Mouse (Mus musculus): ENCODE results near the gene Hspb9.
A peak's percentile ranks its signal among the peaks of the same experiment; 100 is the strongest.

The Hspb9 gene

GRCm38 (mm10) chr11:100713735-100714533 lies at the start of gene Hspb9:
TSS of gene Hspb9 (plus strand) at chr11:100713850.
- DNase-seq: peak; percentile 93

- DNase-seq: no peak
These were observed 42.6 kb upstream of the Hspb9 start for GRCm38 (mm10) chr11:100671049-100671448.

GRCm38 (mm10) chr11:100671956-100672355 lies 41.7 kb upstream of the Hspb9 start:
- DNase-seq: no peak

DNA sequence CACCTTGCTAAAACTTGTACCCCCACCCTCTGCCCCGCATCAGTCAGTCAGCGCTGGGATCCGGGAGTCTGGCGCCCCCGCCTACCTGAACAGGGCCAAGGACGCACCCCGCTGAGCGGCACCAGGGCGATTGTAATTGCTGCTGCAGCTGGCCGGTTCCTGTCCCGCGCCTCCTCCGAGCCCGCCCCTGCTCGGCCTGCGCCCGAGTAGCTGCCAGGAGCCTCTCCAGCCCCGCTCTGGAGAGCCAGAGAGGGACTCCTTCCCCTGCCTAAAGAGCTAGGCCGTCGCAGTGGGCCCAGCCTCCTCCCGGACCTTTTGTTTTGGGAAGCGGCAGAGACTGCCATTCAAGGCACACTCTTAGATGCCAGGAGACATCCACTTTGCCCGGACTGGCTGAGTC lies 40.5 kb upstream of the Hspb9 start:
- no peak for DNase-seq

GRCm38 (mm10) chr11:100677810-100678209 lies 35.8 kb upstream of the Hspb9 start:
- DNase-seq: no peak

- DNase-seq: no peak
These were observed 31.8 kb upstream of the Hspb9 start for GRCm38 (mm10) chr11:100681826-100682225.

GRCm38 (mm10) chr11:100682526-100682925 lies 31.1 kb upstream of the Hspb9 start:
- DNase-seq: no peak

- DNase-seq: no peak
These were observed 29.6 kb upstream of the Hspb9 start for GRCm38 (mm10) chr11:100684084-100684483.

DNA sequence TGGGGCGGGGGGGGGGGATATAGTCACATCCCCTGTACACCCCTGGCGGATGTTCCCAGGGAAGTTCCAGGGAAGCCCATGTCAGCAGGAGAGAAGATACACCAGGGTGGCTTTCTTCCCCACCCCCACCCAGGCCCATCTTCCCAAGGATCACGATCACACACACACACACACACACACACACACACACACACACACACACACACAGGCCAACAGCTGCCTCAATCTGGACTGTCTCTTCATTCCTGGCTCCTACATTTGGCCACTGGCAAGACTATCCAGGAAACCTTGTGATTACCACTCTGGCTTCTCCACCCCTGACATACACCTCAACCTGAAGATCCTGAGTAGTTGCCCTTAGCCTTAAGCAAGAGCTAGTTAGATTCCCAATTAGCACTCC lies 28.3 kb upstream of the Hspb9 start:
- no peak for DNase-seq

DNA sequence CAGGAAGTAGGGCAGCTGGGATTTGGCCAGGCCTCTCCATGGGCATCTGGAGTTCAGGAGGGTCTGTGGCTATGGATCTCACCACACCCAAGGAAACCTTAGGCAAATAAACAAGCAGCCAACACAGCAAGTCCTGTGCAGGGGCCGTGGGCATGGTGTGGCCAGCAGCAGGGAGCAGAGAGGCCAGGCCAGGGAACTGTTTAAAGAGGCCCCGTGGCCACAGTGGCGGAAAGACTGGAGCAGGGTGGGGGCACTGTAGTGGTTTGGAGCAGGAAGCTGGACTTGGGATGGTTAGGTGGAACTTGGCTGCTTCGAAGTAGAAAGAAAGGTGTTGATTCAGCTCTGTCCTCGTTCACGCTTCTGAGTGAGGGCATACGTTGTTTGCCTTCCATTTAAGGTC lies 26.4 kb upstream of the Hspb9 start:
- no peak for DNase-seq

DNA sequence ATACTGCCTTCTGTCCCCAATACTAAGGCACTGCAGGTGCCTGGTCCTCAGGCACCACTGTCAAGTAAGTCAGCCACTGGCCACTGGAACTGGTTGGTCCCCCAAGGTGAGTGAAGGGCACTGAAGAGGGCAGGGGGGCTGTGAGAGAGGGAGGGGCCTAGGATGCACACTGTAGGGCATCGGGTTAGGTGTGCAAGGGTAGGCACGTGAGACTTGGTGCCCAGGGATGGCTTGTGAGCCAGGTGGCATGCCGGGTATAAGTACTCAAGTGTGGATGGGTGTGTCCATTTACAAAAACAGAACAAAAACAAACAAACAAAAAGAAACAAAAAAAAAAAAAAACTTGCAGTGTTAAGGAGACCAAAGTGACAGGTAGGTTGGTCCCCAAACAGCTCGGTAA lies 25.2 kb upstream of the Hspb9 start:
- no peak for DNase-seq

DNA sequence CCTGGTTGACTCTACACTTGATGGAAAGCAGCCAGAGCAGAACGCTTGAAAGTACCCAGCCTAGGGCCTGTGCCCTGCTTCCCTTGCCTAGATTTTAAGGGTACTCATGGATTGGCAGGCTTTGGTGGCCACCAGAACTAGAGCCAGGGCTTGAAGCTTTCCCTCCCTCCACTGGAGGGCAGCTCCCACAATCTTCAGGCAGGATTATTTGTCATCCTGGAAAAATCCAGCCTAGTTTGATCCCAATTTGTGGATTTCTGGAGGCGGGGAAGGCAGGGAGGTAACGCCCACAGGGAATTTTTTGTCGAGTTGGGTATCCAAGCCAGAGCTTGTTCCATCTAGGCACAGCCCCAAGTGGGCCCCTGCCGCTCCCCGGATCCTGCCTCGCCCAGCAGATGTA lies 23.3 kb upstream of the Hspb9 start:
- no peak for DNase-seq

GRCm38 (mm10) chr11:100692164-100692616 lies 21.5 kb upstream of the Hspb9 start, which contains the start of gene Zfp385c:
TSS of gene Zfp385c (minus strand) at chr11:100692455.
- DNase-seq: peak; percentile 61

- DNase-seq: no peak
These were observed 20.5 kb upstream of the Hspb9 start for GRCm38 (mm10) chr11:100693154-100693553.

- DNase-seq: peak; percentile 81
These were observed 18.7 kb upstream of the Hspb9 start for GRCm38 (mm10) chr11:100694926-100695325.

GRCm38 (mm10) chr11:100697921-100698320 lies 15.7 kb upstream of the Hspb9 start:
- DNase-seq: no peak

DNA sequence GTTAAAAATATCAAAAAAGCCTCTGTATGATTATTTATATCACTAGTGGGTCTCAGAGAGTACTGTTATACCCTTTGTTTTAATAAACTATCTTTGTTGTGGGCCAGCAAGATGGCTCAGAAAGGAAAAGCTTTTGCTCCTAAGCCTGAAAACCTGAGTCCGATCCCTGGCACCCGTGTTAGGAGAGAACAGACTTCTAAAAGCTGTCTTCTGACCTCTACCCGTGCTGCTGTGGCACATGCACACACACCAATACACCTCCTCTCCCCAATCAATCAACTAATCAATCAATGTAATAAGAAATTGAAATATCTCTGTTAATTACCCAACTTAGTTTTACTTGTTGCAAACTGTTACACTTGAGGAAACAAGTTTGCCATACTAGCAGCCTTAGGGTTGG lies 12.9 kb upstream of the Hspb9 start:
- DNase-seq: no peak

GRCm38 (mm10) chr11:100701301-100701700 lies 12.3 kb upstream of the Hspb9 start:
- peak; percentile 66 for DNase-seq

DNA sequence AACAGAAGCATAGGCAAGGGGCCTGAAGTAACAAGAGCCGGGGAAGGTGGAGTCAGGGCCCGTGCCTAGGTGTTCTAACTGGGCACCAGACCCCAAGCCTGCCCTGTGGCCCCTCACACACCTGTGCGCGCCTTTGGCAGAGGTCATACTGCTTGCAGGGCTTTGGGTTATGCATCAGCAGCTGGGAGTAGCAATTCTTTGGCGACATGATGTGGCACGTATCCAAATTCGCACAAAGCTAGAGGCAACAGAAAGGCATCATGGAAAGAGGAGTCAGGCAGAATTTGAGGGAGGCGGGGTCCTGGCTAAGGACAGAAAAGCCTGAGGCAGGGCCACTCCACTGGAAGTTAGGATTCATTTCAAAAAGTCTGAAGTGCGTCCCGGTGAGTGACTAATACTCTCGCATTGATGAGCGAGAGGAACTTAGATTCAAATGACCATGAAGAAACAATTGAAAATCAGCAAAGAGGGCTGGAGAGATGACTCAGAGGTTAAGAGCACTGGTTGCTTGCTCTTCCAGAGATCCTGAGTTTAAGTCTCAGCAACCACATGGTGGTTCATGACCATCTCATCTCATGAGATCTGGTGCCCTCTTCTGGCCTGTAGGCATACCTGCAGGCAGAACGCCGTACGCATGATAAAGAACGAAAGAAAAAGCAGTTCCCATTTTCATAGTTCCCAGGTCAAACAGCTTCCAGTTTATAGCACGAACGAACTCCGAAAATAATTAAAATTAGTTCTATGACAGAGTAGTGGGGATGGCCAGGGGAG lies 11.4 kb upstream of the Hspb9 start:
- peak; percentile 72 for DNase-seq

GRCm38 (mm10) chr11:100702906-100703305 lies 10.7 kb upstream of the Hspb9 start:
- no peak for DNase-seq

DNA sequence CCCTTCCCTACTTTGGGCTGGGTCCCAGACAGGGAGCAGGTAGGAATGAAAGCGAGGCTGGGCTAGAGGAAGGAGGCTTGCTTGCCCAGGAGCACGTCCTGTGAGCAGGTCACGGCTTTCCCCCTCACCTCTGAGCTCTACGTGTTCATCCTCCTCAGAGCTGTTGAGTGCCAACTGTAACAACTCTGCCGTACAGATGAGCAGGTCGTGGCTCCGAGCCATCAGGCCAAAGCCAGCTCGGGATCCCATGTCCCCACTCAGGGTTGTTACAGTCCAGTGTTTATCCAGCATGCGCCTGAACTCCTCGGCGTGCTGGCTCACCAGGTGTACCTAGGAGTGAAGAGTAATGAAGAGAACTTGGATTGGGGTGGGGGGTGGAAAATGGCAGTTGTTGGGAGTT lies 10.3 kb upstream of the Hspb9 start:
- no peak for DNase-seq

GRCm38 (mm10) chr11:100703851-100704531 lies 9.7 kb upstream of the Hspb9 start, which contains the start of gene Dhx58:
TSS of gene Dhx58 (minus strand) at chr11:100704271.
- no peak for DNase-seq

DNA sequence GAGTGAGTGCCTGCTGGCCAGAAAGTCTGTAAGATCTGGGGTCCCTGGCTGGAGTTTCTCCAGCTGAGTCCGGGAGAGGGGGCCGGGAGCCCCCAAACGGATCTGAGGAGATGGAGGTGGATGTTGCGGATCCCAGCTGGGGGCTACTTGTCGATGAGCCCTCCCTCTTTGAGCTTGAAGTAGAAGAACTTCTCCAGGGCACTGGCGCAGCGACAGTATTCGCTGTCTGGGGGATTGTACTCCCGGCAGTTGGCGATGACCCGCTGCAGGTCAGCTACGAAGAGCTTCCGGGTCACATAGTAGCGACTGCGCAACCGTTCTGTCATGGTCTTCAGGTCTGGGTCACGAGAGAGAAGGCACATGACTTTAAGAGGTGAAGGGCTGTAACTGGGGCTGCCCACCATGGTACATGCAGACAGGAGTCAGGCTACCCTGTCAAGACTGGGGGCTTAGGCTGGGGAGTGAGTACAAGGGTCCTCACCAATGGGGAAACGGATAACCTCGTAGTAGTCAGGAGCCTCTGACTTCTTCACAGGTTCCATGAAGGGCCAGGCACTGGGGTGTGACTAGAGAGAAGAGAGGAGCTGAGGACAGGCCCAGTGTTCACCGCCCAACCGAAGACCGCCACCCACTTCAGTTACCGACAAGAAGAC lies 8.4 kb upstream of the Hspb9 start:
- no peak for DNase-seq

Data from thymus, postnatal 14 days (tissue).